ENCODE assay signal across 16 mouse cellular contexts in genomic region chr13:97538441-97538840, GRCm38 (mm10).
DNase-seq lines count a peak whose midpoint lies in the region; ATAC-seq and TF ChIP-seq lines count a peak whose summit lies in the region.
"Had no signal": no experiment of that assay in that cellular context is flagged by ENCODE, and none has a peak within 500 bp of the region (broad histone marks: within the 10 kb centered on the region; RNA-seq: fewer than 3 reads in every experiment).

No protein-coding gene starts in this region.

- no peak for TF ChIP-seq CTCF in layer of hippocampus, adult 2 months (conservative IDR thresholded peaks at IDR 0.05)
- no peak for TF ChIP-seq CTCF in testis, adult 2 months (IDR thresholded peaks at IDR 0.05; ENCODE audit: control insufficient read depth, insufficient read depth, insufficient replicate concordance, low read depth, low read length)

- no peak overlapping the region; the same call in 1 of the 2 replicates for H3K4me3 ChIP-seq in layer of hippocampus, adult 2 months
- H3K4me3 ChIP-seq in testis, adult 2 months (ENCODE audit: control insufficient read depth, low read depth, low read length): peak overlapping the region; percentile 32; the same call in 1 of the 2 replicates
- H3K4me3 ChIP-seq: limb, embryonic 15.5 days had no signal

- peak; percentile 60 for ATAC-seq in frontal cortex, adult (ENCODE audit: low TSS enrichment)
- ATAC-seq: intestine, postnatal 0 days had no signal

- H3K27me3 ChIP-seq in testis, adult 2 months (ENCODE audit: control insufficient read depth, insufficient read depth, low read length): no peaks in the 10 kb centered on the region
- H3K27me3 ChIP-seq: CH12.LX; limb, embryonic 15.5 days had no signal

- H3K4me1 ChIP-seq in testis, adult 2 months (ENCODE audit: control insufficient read depth, insufficient read depth, low read length): no peaks in the 10 kb centered on the region

- no peak for DNase-seq in frontal cortex, postnatal 14 days (ENCODE audit: low spot score in 2 of 2)
- DNase-seq in layer of hippocampus, adult 2 months (ENCODE audit: low spot score in 2 of 2): no peak
- DNase-seq in layer of hippocampus, postnatal 36 days: no peak
- DNase-seq in testis, postnatal 14 days (ENCODE audit: low spot score): no peak
- DNase-seq in cerebellum, adult 11 months: no peak
- DNase-seq: adrenal gland, postnatal 10 days; B cell, adult 2 months; cerebellum, adult 9-10 months; kidney, postnatal 10 days; lung, embryonic 14.5 days had no signal

- no peaks in the 10 kb centered on the region for H3K36me3 ChIP-seq in testis, adult 2 months (ENCODE audit: control insufficient read depth, insufficient read depth, low read length)
- H3K36me3 ChIP-seq: limb, embryonic 15.5 days had no signal

- TF ChIP-seq POLR2A in testis, adult 2 months (IDR thresholded peaks at IDR 0.05; ENCODE audit: control insufficient read depth, low read depth, low read length): no peak

- H3K27ac ChIP-seq in layer of hippocampus, adult 2 months: peak overlapping the region; percentile 96
- no peak overlapping the region for H3K27ac ChIP-seq in testis, adult 2 months (ENCODE audit: control insufficient read depth, insufficient read depth, low read depth, low read length)
- H3K27ac ChIP-seq: limb, embryonic 15.5 days; liver, embryonic 14.5 days had no signal
